Mouse (Mus musculus) cerebellum, adult 11 months (tissue): ENCODE results near the gene Slc4a5.
"Not testable (repeated sequence)": the region's sequence is repeated elsewhere in the genome, so short reads cannot be mapped to it uniquely, and the experiment has no call there.

Experiments used
- DNase-seq: peaks from one replicate; pipeline ENCODE4 v3.0.0; 2022

Gene Slc4a5

DNA sequence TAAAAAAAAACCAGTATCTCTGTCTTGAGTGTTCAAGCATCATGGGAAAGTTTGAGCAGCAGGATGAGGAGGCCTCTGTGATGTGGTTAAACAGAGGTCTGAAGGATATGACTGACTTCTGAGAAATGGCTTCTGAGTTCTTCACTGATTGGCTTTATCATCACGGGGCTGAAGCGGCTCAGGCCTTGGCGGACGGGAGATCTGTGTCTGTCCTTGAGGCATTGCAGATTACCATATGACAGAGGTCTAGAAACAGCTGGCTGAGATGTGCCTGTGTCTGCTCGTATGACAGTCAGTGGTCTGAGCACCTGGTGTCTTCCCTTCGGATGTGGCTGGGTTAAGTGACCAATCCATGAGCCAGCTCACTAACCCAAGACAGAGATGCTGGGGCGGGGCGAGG lies 92.9 kb downstream of the Slc4a5 start:
- no peak for DNase-seq

DNA sequence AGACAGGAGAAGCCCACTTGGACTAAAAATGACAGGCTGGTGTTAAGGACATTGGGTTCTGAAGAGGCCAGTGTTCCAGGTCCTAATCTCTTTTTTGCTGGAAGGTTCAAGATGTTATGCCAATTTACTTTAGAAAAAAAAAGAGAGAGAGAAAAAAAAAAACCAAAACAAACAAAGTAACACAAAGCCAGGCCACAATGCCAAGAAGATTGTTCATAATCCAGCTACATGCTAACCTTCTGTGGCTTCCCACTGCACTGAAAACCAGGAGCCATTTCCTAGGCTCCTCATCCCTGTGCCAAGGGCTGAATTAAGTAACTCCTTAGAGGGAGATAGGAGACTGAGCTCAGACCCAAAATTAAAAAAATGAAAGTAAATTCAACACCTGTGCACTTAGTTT lies 95.7 kb downstream of the Slc4a5 start:
- no peak for DNase-seq

DNA sequence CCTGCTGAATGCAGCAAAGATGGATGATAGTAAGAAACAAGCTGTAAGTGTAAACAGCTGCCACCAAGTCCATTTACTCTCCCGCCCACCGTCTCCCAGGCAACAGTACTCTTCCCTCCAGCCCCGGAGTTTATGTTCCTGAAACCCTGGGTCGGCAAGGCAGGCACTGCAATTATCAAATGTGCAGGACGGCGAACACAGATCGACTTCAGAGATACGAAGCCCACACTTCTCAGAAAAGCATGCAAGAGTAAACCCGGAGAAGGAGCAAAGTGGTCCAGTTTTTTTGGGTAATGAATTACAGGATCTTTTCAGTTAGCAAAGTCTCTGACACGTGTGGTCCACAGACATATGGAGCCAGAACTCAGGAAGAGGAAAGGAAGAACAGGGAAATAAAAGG lies 96.4 kb downstream of the Slc4a5 start:
- no peak for DNase-seq

DNA sequence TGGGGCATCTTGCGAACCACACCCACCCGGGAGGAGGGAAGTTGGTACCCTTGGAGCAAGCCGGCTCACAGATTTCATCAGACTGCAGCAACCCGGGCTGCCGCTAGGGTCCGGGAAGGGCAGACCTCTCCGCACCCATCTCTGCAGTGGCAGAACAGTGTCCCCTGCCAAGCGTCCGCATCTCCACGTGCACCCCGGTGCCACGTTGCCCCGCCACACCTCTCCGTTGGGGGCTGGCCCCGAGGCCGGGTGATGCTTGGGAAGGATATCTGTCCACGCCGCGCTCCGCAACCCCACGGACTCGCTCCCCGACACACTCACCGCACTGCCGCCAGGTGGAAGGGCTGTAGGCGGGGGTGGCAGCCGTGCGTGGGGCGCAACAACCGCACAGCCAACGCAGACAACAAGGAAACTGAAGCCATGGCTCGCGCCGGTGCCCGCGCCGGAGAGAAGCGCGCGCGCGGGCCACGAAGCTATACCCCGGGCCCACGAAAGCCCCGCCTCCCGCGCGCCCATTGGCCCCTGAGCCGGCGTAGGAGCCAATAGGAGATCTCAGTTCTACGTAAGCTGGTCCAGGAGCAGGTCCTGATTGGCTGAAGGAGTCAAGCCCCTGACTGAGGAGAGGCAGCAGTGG lies 97.6 kb downstream of the Slc4a5 start:
- DNase-seq: peak; percentile 89

DNA sequence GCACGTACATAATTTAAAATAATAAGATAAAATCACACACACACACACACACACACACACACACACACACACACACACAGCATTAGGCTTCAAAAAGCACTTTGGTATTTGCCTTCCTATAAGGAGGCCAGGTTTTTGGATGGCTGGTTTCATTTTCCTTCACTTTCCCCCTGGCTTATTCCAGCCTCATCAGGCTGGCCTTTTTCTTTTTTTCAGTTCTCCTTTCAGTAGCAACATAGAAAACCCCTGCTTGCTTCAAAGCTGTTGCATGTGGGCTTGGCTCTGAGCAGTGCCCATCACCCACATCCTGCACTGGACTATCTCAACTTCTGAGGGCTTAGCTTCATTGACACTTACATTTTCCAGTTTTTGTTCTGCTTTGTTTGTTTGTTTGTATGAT lies 102.3 kb downstream of the Slc4a5 start:
- DNase-seq: no peak

DNA sequence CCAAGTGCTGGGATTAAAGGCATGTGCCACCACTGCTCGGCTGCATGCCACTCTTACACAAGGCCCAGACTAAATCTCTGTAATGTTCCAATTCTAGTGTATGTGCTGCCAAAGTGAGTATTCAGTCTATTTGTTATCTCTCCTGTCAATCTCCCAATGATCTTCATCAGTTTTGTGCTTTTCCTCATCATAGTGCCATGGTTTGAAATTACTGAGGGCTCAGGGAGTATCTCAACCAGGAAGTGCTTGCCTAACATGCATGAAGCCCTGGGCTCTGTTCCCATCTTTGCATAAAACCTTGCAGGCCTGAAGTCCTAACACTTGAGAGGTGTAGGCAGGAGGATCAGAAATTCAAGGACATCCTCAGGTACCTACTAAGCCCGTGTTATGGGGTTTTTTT lies 103.2 kb downstream of the Slc4a5 start:
- no peak for DNase-seq

DNA sequence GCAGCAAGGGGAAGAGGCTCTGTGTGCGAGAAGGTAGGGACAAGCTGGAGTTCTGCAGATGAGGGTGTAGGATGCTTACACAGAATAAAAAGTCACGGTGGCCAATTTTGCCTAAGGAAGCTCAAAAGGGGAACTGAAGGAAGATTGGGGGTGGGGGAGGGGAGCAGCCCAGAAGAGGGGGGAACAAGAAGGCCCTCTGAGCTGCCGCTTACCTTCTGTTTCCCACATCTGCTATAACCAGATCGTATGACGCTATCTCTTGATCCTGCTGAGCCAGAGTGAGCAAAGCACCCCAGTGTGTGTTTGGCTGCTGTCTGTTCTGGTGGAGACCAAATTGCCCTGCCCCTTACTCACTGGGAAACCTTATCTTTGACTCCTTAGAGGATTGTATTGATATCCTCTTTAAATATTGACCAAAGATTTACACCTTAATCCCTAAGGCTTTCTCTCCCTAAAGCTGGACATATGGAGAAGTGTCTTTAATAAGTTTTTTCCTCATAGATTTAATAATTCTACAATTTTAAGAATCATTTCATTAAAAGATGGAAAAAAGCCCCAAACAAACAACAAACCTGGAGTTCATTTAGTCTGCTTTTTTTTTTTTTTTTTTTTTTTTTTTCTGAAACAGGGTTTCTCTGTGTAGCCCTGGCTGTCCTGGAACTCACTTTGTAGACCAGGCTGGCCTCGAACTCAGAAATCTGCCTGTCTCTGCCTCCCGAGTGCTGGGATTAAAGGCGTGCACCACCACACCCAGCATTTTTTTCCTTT lies 104.2 kb downstream of the Slc4a5 start:
- no peak for DNase-seq

DNA sequence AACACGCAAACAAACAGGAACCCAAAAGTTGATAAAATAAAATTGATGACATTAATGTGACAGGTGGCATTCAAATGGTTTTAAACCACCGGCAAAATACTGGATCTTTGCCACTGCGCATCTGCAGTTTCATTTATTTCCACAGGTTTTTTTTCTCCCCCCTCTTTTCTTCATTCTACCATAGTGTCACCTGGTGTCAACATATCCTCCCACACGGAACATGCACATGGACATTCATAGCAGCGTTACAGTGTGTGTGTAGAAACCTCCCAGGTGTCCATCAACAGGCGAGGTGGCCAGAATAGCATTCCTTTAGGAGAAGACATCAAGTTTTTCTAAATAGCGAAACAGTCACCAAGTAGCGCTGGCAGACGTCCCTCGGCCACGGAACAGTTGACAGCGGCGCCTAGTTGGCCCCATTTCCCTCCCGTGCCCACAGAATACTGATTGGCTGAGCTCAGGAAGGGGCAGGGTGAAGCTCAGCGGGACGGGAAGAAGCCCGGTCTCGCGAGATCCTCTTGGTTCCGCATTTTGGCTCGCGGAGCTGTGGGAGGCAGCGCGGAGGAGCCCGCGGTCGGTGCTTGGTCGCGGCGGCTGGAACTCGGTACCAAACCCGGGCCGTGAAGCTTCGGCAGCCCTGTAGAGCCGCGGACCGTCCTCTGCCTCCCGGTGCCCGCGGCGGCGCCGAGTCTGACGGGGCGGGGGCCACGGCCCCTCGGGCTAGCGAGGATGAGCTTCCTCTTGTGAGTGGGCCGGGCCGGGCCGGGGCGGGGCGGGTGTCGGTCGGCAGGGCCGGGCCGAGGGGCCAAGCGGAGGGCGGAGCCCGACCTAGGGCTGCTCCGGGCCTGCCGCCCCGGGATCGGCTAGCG lies 106.1 kb downstream of the Slc4a5 start, which contains the start of the genes Mthfd2 and Mob1a:
Gene Mthfd2 (minus strand): TSS at position 384 of the 869 bp plus-strand sequence.
Gene Mob1a (plus strand): TSS at position 492 of the 869 bp plus-strand sequence.
- DNase-seq: peak; percentile 92

DNA sequence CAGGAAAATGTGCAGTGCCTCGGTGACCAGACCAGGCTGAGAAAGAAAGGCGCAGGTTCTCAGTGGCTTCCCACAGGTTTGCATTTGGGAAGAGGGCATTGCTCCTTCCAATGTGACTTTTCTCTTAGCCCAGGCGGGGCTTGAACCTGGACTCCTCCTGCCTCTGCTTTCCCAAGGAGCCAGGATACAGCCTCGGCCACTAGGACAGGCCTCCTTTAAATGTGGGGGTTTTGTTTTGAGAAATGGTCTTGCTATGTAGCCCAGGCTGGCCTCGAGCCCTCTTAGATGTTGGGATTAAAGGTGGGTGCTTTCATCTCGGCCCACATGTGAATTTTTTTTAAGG lies 106.7 kb downstream of the Slc4a5 start:
- no peak for DNase-seq

DNA sequence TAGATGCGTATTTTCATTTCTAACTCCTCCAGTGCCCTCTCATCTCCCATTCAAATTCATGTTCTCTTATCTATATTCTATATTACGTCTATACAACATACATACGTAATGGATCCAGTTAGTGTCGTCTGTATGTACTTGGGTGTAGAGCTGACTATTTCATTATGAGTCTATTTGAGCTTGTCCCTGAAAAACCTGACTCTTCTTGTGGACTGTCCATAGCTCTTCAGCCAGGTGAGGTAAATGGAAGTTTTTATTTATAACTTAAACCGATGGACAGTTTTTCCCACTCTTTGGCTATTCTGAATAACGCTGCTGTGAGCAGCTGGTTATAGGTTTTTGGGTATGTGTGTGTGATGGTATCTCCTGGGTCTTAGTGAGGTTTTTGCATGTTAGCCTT lies 107.1 kb downstream of the Slc4a5 start:
- DNase-seq: no peak

DNA sequence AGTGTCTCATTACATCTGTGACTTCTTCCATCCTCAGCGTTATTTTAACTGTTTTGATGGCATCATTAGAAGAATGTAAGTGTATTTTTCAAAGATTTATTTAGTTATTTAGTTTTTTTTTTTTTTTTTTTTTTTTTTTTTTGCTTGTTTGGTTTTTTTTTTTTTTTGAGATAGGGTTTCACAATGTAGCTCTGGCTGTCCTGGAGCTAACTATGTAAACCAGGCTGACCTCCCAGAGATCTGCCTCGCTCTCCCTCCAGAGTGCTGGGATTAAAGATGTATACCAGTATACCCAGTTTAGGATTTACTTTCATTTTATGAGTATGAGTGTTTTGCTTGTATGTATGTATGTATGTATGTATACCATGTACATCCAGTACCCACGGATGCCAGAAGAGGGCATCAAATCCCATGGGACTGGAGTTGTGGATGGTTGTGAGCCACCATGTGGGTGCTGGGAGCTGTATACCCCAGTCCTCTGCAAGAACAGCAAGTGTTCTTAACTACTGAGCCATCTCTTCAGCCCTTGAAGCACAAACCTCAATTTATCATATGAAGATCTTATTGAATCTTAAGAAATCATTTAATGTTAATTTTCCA lies 108.1 kb downstream of the Slc4a5 start:
- no peak for DNase-seq

DNA sequence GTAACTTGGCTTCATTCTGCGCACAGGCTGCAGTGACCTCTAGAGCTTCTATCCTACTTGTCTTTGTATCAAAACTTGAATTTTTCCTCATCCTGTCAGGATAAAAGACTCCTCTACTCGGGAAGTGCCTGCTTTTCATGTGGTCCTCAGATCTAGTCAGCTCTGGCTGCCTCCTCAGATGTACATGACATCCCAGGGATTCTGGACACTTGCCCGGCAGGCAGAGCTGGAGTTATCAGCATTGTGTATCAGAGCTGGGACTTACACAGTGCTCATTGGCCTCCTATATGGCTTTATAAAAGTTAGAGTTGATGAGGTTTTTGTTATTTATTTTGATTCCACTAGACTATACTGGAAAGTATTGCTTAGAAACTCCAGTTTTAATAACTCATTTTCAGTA lies 121.8 kb downstream of the Slc4a5 start:
- DNase-seq: no peak

DNA sequence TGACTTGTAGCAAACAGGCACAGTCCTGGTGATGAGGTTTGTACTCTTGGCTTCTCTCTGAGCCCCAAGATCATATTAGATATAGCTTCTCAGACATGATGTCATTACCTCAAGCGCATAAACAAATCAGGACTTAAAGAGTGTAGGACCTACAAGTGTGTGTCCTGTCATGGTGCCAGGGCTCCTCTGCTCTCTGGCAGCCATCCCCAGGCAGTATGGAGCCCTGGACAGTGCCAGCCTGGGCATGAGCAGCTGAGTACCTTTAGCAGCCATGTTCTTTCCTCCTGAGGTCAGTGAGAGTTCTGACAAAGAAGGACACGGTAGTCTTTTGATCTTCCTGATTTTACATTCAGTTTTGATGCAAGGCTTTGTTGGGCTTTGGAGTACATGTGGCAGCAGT lies 123.3 kb downstream of the Slc4a5 start:
- no peak for DNase-seq

DNA sequence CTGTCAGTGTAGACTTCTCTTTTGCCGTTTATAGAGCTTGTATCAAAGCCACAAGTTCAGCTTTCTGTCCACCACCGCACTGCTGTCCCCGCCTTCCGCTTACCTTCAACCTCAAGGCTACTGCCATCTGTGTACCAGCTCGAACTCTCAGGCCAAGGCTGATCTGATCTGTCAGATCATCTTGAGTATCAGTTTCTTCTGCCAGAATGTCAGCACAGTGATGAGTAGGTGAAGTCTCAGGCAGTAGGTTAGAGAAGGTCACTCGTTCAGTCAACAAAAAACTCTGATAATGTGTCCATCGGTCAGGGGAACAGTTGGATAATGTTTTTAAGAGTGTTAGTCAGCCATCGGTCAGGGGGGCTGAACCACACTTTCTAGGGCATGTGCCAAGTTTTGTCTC lies 125.7 kb downstream of the Slc4a5 start:
- not testable (repeated sequence) for DNase-seq

DNA sequence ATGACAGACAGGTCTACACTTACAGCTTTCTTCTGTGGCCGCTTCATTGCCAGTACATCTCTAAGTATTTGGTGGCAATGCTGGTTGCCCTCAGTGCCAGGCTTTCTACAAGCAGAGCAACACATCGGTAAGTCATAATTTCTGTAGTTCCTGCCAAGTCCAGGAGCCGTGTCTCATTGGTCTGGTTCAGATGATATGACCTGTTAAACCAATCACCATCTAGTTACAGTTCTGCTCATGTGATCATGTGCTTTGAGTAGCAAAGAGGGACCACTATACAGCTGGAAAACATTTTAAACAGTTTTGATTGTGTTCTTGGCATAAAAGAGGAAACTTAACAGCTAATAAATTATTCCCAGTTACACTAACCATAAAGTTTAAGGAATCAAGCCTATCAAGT lies 128.3 kb downstream of the Slc4a5 start:
- no peak for DNase-seq

DNA sequence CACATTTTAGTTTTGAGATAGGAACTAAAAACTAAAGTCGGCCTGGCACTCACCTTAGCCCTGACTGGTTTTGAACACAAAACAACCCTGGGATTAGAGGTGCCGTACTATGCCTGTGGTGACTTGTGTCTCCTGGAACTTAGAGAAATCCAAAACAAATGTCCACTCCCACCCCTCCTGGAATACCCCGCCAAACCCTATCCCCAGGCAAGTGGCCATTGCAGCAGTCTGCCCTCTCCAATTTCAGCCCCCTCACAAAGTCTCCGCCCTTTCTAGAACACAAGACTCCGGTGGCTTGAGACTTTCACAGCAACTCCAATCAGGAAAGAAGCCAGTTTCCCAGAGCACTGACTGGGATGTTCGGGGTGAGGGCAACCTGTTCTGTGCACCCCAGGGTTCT lies 129.2 kb downstream of the Slc4a5 start, which contains the start of gene Bola3:
Gene Bola3 (plus strand): TSS at position 275 of the 400 bp plus-strand sequence.
- no peak for DNase-seq

DNA sequence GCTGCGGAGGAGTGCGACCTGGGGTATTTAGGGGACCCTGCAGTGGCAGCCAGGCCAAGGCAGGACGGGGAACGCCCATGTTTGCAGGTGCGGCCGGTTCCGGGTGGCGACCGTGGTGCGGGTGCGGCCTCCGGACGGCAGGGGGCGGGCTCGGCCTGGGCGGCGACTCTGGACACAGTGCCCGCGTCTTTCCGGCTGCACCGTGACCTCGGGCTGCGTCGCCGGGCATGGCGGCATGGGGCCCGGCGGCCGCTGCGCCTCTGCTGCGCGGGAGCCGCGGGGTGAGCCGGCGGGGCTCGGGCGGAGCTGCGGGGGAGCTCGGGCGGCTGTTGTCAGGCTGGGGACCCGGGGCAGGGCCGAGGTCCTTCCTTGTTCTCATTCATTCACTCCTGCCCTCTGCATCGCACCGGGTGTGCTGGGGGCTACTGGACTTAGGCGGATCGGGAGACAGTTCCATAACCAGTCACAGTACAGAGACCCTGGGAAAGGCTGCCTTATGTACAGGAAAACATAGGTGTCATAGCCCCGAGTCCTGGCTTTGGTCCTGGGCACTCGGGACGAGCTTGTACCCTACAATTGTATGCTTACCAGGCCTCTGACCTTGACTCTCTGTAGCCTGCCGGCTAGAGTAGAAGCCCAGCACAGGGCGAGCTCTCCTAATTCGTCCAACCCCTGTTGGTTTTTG lies 129.8 kb downstream of the Slc4a5 start:
- DNase-seq: peak; percentile 92

DNA sequence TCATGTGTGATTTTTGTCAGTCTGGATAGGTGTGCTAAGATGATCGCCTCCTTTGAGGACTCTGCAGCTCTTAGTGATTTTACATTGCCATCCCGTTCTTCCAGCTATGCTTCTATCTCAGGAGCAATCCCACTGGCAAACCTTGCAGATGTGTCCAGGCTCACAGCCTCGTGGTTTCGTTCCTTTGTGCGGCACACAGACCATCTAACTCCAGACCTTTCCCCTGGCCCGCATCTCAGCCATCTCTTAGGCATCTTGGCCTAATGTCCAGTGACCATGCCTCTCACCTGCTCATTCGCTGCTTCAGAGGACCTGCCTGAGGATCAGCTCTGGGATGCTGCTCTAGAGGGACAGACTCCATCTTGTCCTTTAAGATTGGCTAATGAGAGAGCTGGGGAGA lies 130.5 kb downstream of the Slc4a5 start:
- DNase-seq: no peak

DNA sequence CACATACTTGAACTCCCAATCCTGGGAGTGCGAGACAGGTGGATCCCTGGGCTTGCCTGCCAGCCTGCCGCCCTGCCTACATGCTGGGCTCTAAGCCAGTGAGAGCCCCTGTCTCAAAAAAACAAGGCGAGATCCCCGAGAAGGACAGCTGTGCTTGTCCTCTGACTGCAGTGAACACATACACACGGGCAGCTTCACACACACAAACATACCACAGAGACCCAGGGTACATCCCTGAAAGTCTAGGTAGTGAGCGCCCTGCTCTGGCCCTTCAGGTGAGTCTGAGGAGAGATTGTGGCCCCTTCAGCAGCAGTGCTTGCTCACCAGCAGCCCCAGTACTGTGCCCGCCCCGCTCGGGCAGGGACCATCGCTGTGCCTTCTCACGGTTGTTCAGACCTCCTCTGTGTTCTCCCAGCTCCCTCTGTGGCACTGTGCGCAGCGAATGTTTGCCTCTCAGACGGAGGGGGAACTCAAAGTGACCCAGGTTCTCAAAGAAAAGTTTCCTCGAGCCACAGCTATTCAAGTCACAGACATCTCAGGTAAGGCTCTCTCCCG lies 131.3 kb downstream of the Slc4a5 start:
- DNase-seq: no peak

DNA sequence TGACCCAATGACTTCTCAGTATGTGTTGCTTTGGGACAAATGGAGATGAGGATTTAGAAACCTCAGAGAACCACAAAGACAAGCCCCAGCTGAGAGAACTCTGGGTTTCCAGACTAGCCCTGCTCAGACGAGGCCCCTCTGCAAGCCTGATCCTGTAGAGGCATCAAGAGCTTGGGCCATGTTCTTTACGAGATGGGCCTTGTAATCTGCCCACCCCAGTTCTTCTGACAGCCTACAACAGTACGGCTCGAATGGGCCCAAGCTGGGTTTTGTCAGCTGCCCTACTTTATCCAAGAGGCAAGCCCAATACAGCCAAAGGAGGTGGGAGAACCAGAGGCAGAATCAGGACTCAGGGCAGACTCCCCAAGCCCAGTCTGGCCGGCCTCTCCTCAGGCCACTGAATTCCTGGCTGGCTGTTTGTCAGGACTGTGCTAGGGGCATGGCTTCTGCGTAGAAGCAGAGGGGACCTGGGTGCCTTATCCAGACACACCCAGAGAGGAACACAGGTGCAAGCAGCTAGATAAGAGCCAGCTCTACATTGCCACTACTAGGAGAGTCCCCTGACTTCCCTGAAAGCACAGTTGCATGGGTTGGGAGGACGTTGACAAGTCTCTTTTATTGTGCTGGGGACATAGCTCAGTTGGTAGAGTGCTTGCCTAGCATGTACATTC lies 132.0 kb downstream of the Slc4a5 start:
- no peak for DNase-seq

DNA sequence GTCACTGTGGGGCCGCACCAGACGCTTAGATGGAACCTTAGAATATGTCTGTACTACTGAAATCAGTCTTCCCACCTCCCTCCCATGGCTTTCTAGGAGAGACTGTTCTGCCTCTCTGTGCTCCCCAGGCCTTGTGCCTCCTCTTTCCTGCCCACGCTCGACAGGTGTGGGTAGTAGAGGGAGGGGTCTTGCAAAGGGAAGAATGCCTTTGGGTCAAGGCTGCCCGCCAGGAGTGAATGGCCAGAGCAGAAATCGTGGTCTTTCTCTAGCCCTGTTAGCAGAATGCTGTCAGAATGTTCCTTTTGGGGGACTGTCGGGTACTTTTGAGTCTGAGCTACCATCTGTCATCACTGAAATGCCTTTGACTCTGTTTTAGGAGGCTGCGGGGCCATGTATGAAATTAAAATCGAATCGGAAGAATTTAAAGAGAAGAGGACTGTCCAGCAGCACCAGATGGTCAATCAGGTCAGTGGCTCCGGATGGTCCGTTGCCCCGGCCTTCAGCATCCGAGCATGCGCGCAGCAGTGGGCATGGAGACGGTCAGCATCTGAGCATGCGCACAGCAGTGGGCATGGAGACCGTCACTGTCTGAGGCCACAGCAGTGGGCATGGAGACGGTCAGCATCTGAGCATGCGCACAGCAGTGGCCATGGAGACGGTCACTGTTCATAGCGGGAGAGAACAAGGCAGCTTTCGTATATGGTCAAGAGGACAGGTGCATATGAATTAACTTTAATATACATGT lies 133.2 kb downstream of the Slc4a5 start:
- DNase-seq: peak; percentile 90
